Mouse (Mus musculus): ENCODE measurements around the gene Abi3.
A peak's percentile ranks its signal among the peaks of the same experiment; 100 is the strongest.

The Abi3 gene

GRCm38 (mm10) chr11:95838999-95839868 lies 3.0 kb downstream of the Abi3 start:
- no peak for DNase-seq (ENCODE audit: low read depth, low spot score)

GRCm38 (mm10) chr11:95838598-95838997 lies 3.7 kb downstream of the Abi3 start:
- DNase-seq (ENCODE audit: low read depth, low spot score): no peak

- DNase-seq (ENCODE audit: low read depth, low spot score): peak; percentile 73
These were observed 5.2 kb downstream of the Abi3 start, which contains the start of gene Gngt2 for GRCm38 (mm10) chr11:95837059-95837458. TSS of gene Gngt2 (plus strand) at chr11:95837216.

- no peak for DNase-seq (ENCODE audit: low read depth, low spot score)
These were observed 5.8 kb downstream of the Abi3 start for GRCm38 (mm10) chr11:95836433-95836832.

GRCm38 (mm10) chr11:95835832-95836231 lies 6.4 kb downstream of the Abi3 start:
- DNase-seq (ENCODE audit: low read depth, low spot score): no peak

GRCm38 (mm10) chr11:95834742-95835710 lies 7.2 kb downstream of the Abi3 start:
- DNase-seq (ENCODE audit: low read depth, low spot score): peak; percentile 46

- DNase-seq (ENCODE audit: low read depth, low spot score): peak; percentile 70
These were observed 8.1 kb downstream of the Abi3 start for GRCm38 (mm10) chr11:95834143-95834667.

- DNase-seq (ENCODE audit: low read depth, low spot score): no peak
These were observed 8.6 kb downstream of the Abi3 start for GRCm38 (mm10) chr11:95833631-95834142.

GRCm38 (mm10) chr11:95833006-95833570 lies 9.2 kb downstream of the Abi3 start:
- no peak for DNase-seq (ENCODE audit: low read depth, low spot score)

- no peak for DNase-seq (ENCODE audit: low read depth, low spot score)
These were observed 9.9 kb downstream of the Abi3 start for GRCm38 (mm10) chr11:95832129-95833005.

GRCm38 (mm10) chr11:95831641-95832040 lies 10.6 kb downstream of the Abi3 start:
- DNase-seq (ENCODE audit: low read depth, low spot score): no peak

- no peak for DNase-seq (ENCODE audit: low read depth, low spot score)
These were observed 11.0 kb downstream of the Abi3 start for GRCm38 (mm10) chr11:95831276-95831619.

GRCm38 (mm10) chr11:95830411-95831275 lies 11.6 kb downstream of the Abi3 start:
- DNase-seq (ENCODE audit: low read depth, low spot score): no peak

- no peak for DNase-seq (ENCODE audit: low read depth, low spot score)
These were observed 12.7 kb downstream of the Abi3 start for GRCm38 (mm10) chr11:95829526-95830050.

- no peak for DNase-seq (ENCODE audit: low read depth, low spot score)
These were observed 13.9 kb downstream of the Abi3 start for GRCm38 (mm10) chr11:95828181-95828964.

- peak; percentile 82 for DNase-seq (ENCODE audit: low read depth, low spot score)
These were observed 14.7 kb downstream of the Abi3 start for GRCm38 (mm10) chr11:95827464-95828085.

- no peak for DNase-seq (ENCODE audit: low read depth, low spot score)
These were observed 15.2 kb downstream of the Abi3 start for GRCm38 (mm10) chr11:95827168-95827447.

Measured in brain, adult 2 months (tissue).